Mouse (Mus musculus): ENCODE measurements around the gene Sept11. TPM values are rescaled to one million over a fixed set of nuclear protein-coding genes. Genes with fewer than 3 reads are reported as not detected.

Sept11 gene
- polyA plus RNA-seq, 1 experiment from 2014 or later: 115 TPM

DNA sequence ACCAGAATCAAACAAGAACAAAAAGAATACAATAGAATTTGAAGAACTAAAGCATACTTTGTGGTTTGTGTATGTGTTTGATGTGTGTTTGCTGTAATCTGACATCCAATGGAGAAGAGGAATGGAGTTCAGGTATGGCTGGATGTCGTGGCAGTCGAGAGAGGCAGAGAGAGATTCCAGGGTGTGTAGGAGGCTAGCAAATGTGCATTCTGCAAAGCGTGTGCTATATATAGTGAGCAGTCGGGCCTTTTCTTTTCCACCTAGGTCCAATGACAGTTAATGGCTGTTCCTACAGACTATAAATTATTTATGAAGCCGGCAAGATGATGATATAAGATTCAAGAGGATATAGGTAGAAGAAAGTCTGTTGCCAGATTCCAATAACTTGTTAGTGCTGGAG, 20.3 kb downstream of the Sept11 start:
- no peak for ATAC-seq (ENCODE audit: insufficient number of reproducible peaks, low FRiP score)
- Histone ChIP-seq H3K27ac (ENCODE audit: poor library complexity, severe bottlenecking) (no peak overlapping the region), H3K27me3 (replicated peaks) (no peaks in the 10 kb centered on the region), H3K4me3 (no peak overlapping the region), H3K4me2 (no peak overlapping the region), H3K9me3 (replicated peaks) (no peaks in the 10 kb centered on the region), H3K4me1 (replicated peaks) (peaks cover 27% of the 10 kb centered on the region), H3K9ac (no peak overlapping the region), H3K36me3 (peaks cover 11% of the 10 kb centered on the region)
- 62% methylated on average over 5 of the region's 5 CpGs for WGBS

GRCm38 (mm10) chr5:93114515-93114914, 21.3 kb downstream of the Sept11 start:
- no peak overlapping the region for H3K4me3 ChIP-seq
- no peak for ATAC-seq (ENCODE audit: insufficient number of reproducible peaks, low FRiP score)
- peaks cover 27% of the 10 kb centered on the region for H3K4me1 ChIP-seq (replicated peaks)
- no peak overlapping the region for H3K4me2 ChIP-seq
- no peak overlapping the region for H3K27ac ChIP-seq (ENCODE audit: poor library complexity, severe bottlenecking)
- no peaks in the 10 kb centered on the region for H3K9me3 ChIP-seq (replicated peaks)
- H3K27me3 ChIP-seq (replicated peaks): no peaks in the 10 kb centered on the region
- H3K36me3 ChIP-seq: peaks cover 11% of the 10 kb centered on the region
- 85% methylated on average over 6 of the region's 6 CpGs for WGBS
- no peak overlapping the region for H3K9ac ChIP-seq

DNA sequence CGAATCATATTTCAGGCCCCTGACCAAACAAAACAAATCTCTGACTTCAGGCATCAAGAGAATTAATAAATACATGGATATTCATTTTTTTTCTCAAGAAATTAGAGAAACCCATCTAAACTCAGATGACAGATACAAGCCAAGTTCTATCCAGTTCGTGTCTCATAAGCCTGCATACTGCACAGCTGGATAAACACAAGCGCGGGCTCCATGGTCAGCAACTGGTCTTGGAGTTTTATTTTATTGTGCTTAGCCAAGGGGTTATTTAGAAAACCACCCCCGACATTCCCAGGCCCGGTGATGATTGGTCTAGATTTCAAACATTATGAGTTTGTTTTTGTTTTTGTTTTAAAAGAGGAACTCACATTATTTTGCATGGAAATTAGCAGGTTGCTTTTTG, 21.8 kb downstream of the Sept11 start:
- WGBS: 87% methylated on average over 6 of the region's 6 CpGs
- ATAC-seq (ENCODE audit: insufficient number of reproducible peaks, low FRiP score): no peak

DNA sequence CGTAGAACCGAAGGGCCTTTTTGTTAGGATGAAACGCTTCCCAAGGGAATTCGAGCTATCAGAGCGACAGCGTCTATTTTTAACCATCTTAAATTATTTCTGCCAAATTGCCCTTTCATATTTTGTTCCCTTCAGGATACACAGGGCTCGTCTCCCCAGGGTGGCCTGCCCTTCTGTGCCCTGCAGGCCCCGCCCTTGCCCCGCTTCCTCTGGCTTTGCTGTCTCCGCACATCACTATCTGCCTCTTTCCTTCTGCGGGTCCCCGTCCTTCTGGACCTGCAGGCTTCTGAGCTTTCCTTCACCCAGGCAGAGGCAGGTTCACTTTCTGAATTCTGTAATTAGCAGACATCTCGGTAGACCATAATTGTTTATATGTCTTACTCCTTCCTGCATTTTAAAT, 22.6 kb downstream of the Sept11 start:
- Histone ChIP-seq H3K9me3 (replicated peaks) (no peaks in the 10 kb centered on the region), H3K27ac (ENCODE audit: poor library complexity, severe bottlenecking) (no peak overlapping the region), H3K4me2 (no peak overlapping the region), H3K36me3 (peaks cover 8% of the 10 kb centered on the region), H3K4me1 (replicated peaks) (peaks cover 31% of the 10 kb centered on the region), H3K9ac (no peak overlapping the region), H3K27me3 (replicated peaks) (no peaks in the 10 kb centered on the region), H3K4me3 (no peak overlapping the region)
- ATAC-seq (ENCODE audit: insufficient number of reproducible peaks, low FRiP score): no peak
- 69% methylated on average over 13 of the region's 13 CpGs for WGBS

More for the DNA sequence above, 21.8 kb downstream of the Sept11 start:
- Histone ChIP-seq H3K4me3 (no peak overlapping the region), H3K4me1 (replicated peaks) (peaks cover 27% of the 10 kb centered on the region), H3K36me3 (peaks cover 8% of the 10 kb centered on the region), H3K4me2 (no peak overlapping the region), H3K27me3 (replicated peaks) (no peaks in the 10 kb centered on the region), H3K27ac (ENCODE audit: poor library complexity, severe bottlenecking) (no peak overlapping the region), H3K9me3 (replicated peaks) (no peaks in the 10 kb centered on the region), H3K9ac (no peak overlapping the region)

- Histone ChIP-seq H3K4me1 (replicated peaks) (peaks cover 39% of the 10 kb centered on the region), H3K4me2 (no peak overlapping the region), H3K9ac (no peak overlapping the region), H3K36me3 (peaks cover 4% of the 10 kb centered on the region), H3K9me3 (replicated peaks) (no peaks in the 10 kb centered on the region), H3K27ac (ENCODE audit: poor library complexity, severe bottlenecking) (no peak overlapping the region), H3K27me3 (replicated peaks) (no peaks in the 10 kb centered on the region), H3K4me3 (no peak overlapping the region)
- no peak for ATAC-seq (ENCODE audit: insufficient number of reproducible peaks, low FRiP score)
- WGBS: 86% methylated on average over 8 of the region's 8 CpGs
These were observed 24.4 kb downstream of the Sept11 start for GRCm38 (mm10) chr5:93117648-93118047.

DNA sequence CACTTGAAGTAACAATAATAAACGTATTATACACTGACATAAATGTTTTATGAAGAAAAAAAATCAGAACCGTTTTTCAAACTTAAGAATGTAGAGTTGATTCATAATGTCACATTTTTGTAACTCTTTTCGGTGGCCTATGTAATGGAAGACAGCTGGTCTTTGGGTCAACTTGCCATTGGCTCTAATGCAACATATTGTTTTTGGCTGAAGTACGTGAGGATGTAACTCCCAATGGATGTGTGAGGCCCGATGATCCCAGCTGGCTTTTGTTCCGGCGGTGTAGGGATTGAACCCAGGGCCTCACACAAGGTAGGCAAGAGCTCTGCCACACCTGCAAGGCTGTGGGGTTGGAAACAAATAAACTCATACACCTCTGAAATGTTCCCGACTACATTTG, 28.4 kb downstream of the Sept11 start:
- no peak overlapping the region for H3K9ac ChIP-seq
- no peak overlapping the region for H3K27ac ChIP-seq (ENCODE audit: poor library complexity, severe bottlenecking)
- H3K36me3 ChIP-seq: peaks cover 3% of the 10 kb centered on the region; the same call in 1 of the 2 replicates
- H3K9me3 ChIP-seq (replicated peaks): no peaks in the 10 kb centered on the region
- H3K4me1 ChIP-seq (replicated peaks): peaks cover 38% of the 10 kb centered on the region
- no peak overlapping the region for H3K4me3 ChIP-seq
- ATAC-seq (ENCODE audit: insufficient number of reproducible peaks, low FRiP score): no peak
- H3K4me2 ChIP-seq: no peak overlapping the region
- WGBS: 85% methylated on average over 8 of the region's 8 CpGs
- no peaks in the 10 kb centered on the region for H3K27me3 ChIP-seq (replicated peaks)

DNA sequence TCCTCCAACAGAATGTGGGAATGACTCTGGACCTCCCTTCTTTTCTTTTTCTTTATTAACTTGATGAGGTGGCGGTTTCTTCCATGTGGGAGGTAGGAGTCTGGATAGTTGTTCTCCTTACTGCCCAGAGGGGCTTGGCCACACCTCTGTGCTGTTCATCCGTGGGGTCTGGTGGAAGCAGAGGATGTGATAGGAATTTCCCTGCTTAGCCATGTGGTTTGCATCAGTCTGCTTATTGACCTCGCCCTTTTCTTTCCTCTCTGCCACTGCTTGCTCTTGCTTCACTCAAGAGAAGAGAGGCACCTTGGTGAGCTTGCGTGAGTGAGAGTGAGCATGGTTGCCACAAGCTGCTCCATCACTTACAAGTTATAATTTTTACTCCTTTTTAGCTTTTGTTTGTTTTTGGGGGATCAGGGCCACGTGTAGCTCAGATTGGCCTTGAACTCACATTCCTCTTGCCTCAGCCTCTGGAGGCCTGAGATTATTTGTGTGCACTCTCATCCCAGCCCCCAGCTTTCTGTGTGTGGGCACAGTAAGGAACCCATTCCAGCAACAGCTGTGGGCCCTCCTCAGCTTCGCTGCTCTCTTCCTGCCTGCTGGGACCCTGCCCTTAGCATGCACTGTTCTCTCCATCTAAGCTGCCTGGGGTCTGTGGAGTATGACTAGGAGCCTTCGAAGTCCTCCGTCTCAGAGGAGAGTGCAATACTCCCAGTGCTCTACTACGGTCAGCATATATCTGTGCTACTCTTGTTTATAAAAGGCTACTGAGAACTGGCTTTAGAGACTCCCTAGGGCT, 31.0 kb downstream of the Sept11 start:
- WGBS: 52% methylated on average over 9 of the region's 9 CpGs
- H3K27ac ChIP-seq (ENCODE audit: poor library complexity, severe bottlenecking): 0 out of 2 replicates have a peak overlapping the region, but pooled peaks have one; percentile 7
- no peak overlapping the region for H3K4me3 ChIP-seq
- no peaks in the 10 kb centered on the region for H3K36me3 ChIP-seq
- H3K27me3 ChIP-seq (replicated peaks): no peaks in the 10 kb centered on the region
- H3K4me2 ChIP-seq: no peak overlapping the region
- ATAC-seq (ENCODE audit: insufficient number of reproducible peaks, low FRiP score): peak; percentile 66; the same call in 1 of the 2 replicates
- no peaks in the 10 kb centered on the region for H3K9me3 ChIP-seq (replicated peaks)
- H3K4me1 ChIP-seq (replicated peaks): peaks cover 64% of the 10 kb centered on the region
- no peak overlapping the region for H3K9ac ChIP-seq

GRCm38 (mm10) chr5:93125325-93125724, 32.1 kb downstream of the Sept11 start:
- ATAC-seq (ENCODE audit: insufficient number of reproducible peaks, low FRiP score): no peak
- Histone ChIP-seq H3K4me2 (no peak overlapping the region), H3K4me1 (replicated peaks) (peaks cover 75% of the 10 kb centered on the region), H3K36me3 (no peaks in the 10 kb centered on the region), H3K27ac (ENCODE audit: poor library complexity, severe bottlenecking) (no peak overlapping the region), H3K27me3 (replicated peaks) (no peaks in the 10 kb centered on the region), H3K9me3 (replicated peaks) (no peaks in the 10 kb centered on the region), H3K4me3 (no peak overlapping the region), H3K9ac (no peak overlapping the region)
- WGBS: 87% methylated on average over 6 of the region's 6 CpGs

- Histone ChIP-seq H3K9ac (no peak overlapping the region), H3K4me3 (no peak overlapping the region), H3K4me2 (0 out of 2 replicates have a peak overlapping the region, but pooled peaks have one; percentile 15), H3K36me3 (no peaks in the 10 kb centered on the region), H3K27me3 (replicated peaks) (no peaks in the 10 kb centered on the region), H3K4me1 (replicated peaks) (peaks cover 77% of the 10 kb centered on the region), H3K9me3 (replicated peaks) (no peaks in the 10 kb centered on the region), H3K27ac (ENCODE audit: poor library complexity, severe bottlenecking) (peak overlapping the region; percentile 8; the same call in 1 of the 2 replicates)
- 51% methylated on average over 12 of the region's 12 CpGs for WGBS
- ATAC-seq (ENCODE audit: insufficient number of reproducible peaks, low FRiP score): no peak
These were observed 33.1 kb downstream of the Sept11 start for GRCm38 (mm10) chr5:93126222-93126929.

DNA sequence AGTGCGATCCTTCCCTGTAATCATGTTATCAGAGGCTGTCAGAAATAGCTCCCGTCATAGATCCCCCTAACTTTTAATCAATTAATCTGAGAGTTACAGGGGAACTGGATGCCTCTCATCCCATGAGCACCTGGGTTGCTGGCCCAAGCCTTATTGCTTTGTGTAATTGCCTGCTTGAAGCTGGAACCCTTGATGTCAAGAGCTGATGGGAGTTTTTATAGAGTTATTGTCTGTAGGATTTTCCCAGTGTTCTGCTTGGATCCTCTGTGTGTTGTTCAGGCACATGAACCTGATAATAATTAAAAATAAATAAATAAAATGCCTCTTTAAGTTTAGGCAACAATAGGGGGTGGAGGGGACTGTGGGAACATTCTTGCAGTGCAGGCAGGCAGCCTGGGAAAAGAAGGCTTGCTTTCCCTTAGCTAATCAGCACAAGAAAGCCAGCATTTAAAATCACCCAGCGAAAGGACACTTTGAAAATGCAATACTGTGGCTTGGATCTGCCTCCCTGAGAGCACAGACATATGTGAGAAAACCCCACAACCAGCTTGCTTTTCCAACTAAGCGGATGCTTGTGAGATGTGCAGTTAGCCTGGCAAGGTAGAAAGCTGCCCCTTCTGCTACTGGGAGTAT, 33.8 kb downstream of the Sept11 start:
- Histone ChIP-seq H3K27me3 (replicated peaks) (no peaks in the 10 kb centered on the region), H3K9me3 (replicated peaks) (no peaks in the 10 kb centered on the region), H3K4me3 (no peak overlapping the region), H3K9ac (no peak overlapping the region), H3K36me3 (no peaks in the 10 kb centered on the region), H3K4me2 (0 out of 2 replicates have a peak overlapping the region, but pooled peaks have one; percentile 15), H3K27ac (ENCODE audit: poor library complexity, severe bottlenecking) (peak overlapping the region; percentile 59; the same call in 1 of the 2 replicates), H3K4me1 (replicated peaks) (peaks cover 84% of the 10 kb centered on the region)
- ATAC-seq (ENCODE audit: insufficient number of reproducible peaks, low FRiP score): no peak
- 50% methylated on average over 4 of the region's 4 CpGs for WGBS

- H3K9me3 ChIP-seq (replicated peaks): no peaks in the 10 kb centered on the region
- no peak overlapping the region; the same call in 1 of the 2 replicates for H3K9ac ChIP-seq
- H3K27me3 ChIP-seq (replicated peaks): no peaks in the 10 kb centered on the region
- WGBS: 14% methylated on average over 3 of the region's 3 CpGs
- H3K36me3 ChIP-seq: no peaks in the 10 kb centered on the region
- no peak overlapping the region for H3K4me3 ChIP-seq
- H3K27ac ChIP-seq (ENCODE audit: poor library complexity, severe bottlenecking): peak overlapping the region; percentile 59
- no peak overlapping the region for H3K4me2 ChIP-seq
- H3K4me1 ChIP-seq (replicated peaks): peaks cover 86% of the 10 kb centered on the region
- ATAC-seq (ENCODE audit: insufficient number of reproducible peaks, low FRiP score): no peak
These were observed 34.5 kb downstream of the Sept11 start for GRCm38 (mm10) chr5:93127722-93128121.
